Mouse (Mus musculus) frontal cortex, adult (tissue): Measurements from ENCODE around the gene Orc4.
"Not testable (repeated sequence)": the region's sequence is repeated elsewhere in the genome, so short reads cannot be mapped to it uniquely, and the experiment has no call there.

Experiments
- ATAC-seq: cut with Nextera tagmentation; 2 replicates; pipeline ENCODE4 v1.9.2; 2017; ENCODE audit warnings: mild to moderate bottlenecking, moderate library complexity, mixed read lengths; ENCODE audit not compliant: low TSS enrichment

Gene Orc4

GRCm38 (mm10) chr2:48950252-48950315, at the start of gene Orc4:
Gene Orc4, minus strand, starts transcription at chr2:48950277.
- no peak for ATAC-seq

GRCm38 (mm10) chr2:48990322-48990721, 40.2 kb upstream of the Orc4 start:
- ATAC-seq = no peak

- ATAC-seq = no peak
Observed at GRCm38 (mm10) chr2:48978920-48979319, 28.8 kb upstream of the Orc4 start.

GRCm38 (mm10) chr2:48956591-48956990, 6.5 kb upstream of the Orc4 start:
- ATAC-seq = no peak

GRCm38 (mm10) chr2:48950316-48950880, 321 bp upstream of the Orc4 start:
- ATAC-seq = no peak

- ATAC-seq = peak; percentile 42
Observed at GRCm38 (mm10) chr2:48949743-48950251, 280 bp downstream of the Orc4 start.

GRCm38 (mm10) chr2:48948841-48949584, 1.1 kb downstream of the Orc4 start, which contains the start of gene Mbd5:
Gene Mbd5, plus strand, starts transcription at chr2:48949508.
- peak; percentile 93 for ATAC-seq

GRCm38 (mm10) chr2:48947761-48948160, 2.3 kb downstream of the Orc4 start:
- no peak for ATAC-seq

GRCm38 (mm10) chr2:48935058-48935457, 15.0 kb downstream of the Orc4 start:
- no peak for ATAC-seq

- no peak for ATAC-seq
Observed at GRCm38 (mm10) chr2:48915832-48916231, 34.2 kb downstream of the Orc4 start.

GRCm38 (mm10) chr2:48914185-48914584, 35.9 kb downstream of the Orc4 start:
- no peak for ATAC-seq

GRCm38 (mm10) chr2:48908866-48909265, 41.2 kb downstream of the Orc4 start:
- peak; percentile 87 for ATAC-seq

GRCm38 (mm10) chr2:48895186-48895585, 54.9 kb downstream of the Orc4 start:
- no peak for ATAC-seq

GRCm38 (mm10) chr2:48885945-48886344, 64.1 kb downstream of the Orc4 start:
- ATAC-seq = peak; percentile 88

- peak; percentile 94 for ATAC-seq
Observed at GRCm38 (mm10) chr2:48868199-48868913, 81.7 kb downstream of the Orc4 start.

GRCm38 (mm10) chr2:48865596-48865995, 84.5 kb downstream of the Orc4 start:
- ATAC-seq = not testable (repeated sequence)
